31 mouse cellular contexts compared by ENCODE assay signal in genomic region chr13:53439957-53440356, GRCm38 (mm10). TPM values are rescaled to one million over a fixed set of nuclear protein-coding genes. Genes with fewer than 3 reads are reported as not detected.
"Had no signal": no experiment of that assay in that cellular context is flagged by ENCODE, and none has a peak within 500 bp of the region (broad histone marks: within the 10 kb centered on the region; RNA-seq: fewer than 3 reads in every experiment).

No protein-coding gene starts in this region.

- H3K4me3 ChIP-seq: embryonic facial prominence, embryonic 10.5 days; embryonic facial prominence, embryonic 12.5 days; embryonic facial prominence, embryonic 13.5 days; embryonic facial prominence, embryonic 15.5 days; erythroblast, embryonic 14.5 days; forebrain, embryonic 10.5 days; forebrain, embryonic 12.5 days; forebrain, embryonic 13.5 days; forebrain, embryonic 15.5 days; gastrocnemius, adult 2 months; heart, adult 2 months had no signal

- H3K4me2 ChIP-seq: embryonic facial prominence, embryonic 12.5 days; embryonic facial prominence, embryonic 13.5 days; embryonic facial prominence, embryonic 15.5 days; forebrain, embryonic 12.5 days; forebrain, embryonic 13.5 days; forebrain, embryonic 15.5 days had no signal

- DNase-seq: cerebellum, adult 2 months; cerebellum, adult 8-10 months; cerebellum, adult 9-10 months; cerebellum, adult 9-11 months; cerebellum, postnatal 10 days; cerebellum, postnatal 14 days; cerebellum, postnatal 25 days; cerebellum, postnatal 36 days; embryo, embryonic 11 days; forebrain, postnatal 0 days; gastrocnemius, adult 2 months; gastrocnemius, postnatal 10 days; gastrocnemius, postnatal 14 days; gastrocnemius, postnatal 25 days; heart, adult 18-20 months; heart, adult 2 months had no signal

- H3K36me3 ChIP-seq: embryonic facial prominence, embryonic 10.5 days; embryonic facial prominence, embryonic 12.5 days; embryonic facial prominence, embryonic 13.5 days; embryonic facial prominence, embryonic 15.5 days; forebrain, embryonic 10.5 days; forebrain, embryonic 12.5 days; forebrain, embryonic 15.5 days had no signal

- H3K27ac ChIP-seq: embryonic facial prominence, embryonic 10.5 days; embryonic facial prominence, embryonic 12.5 days; embryonic facial prominence, embryonic 13.5 days; embryonic facial prominence, embryonic 15.5 days; forebrain, embryonic 10.5 days; forebrain, embryonic 12.5 days; forebrain, embryonic 13.5 days; forebrain, embryonic 15.5 days; gastrocnemius, adult 2 months; heart, adult 2 months had no signal

- H3K9me3 ChIP-seq: embryonic facial prominence, embryonic 10.5 days; embryonic facial prominence, embryonic 12.5 days; embryonic facial prominence, embryonic 13.5 days; embryonic facial prominence, embryonic 15.5 days; forebrain, embryonic 10.5 days; forebrain, embryonic 12.5 days; forebrain, embryonic 13.5 days; forebrain, embryonic 15.5 days had no signal

- H3K4me1 ChIP-seq: embryonic facial prominence, embryonic 12.5 days; embryonic facial prominence, embryonic 15.5 days had no signal

- H3K9ac ChIP-seq: embryonic facial prominence, embryonic 12.5 days; embryonic facial prominence, embryonic 13.5 days; embryonic facial prominence, embryonic 15.5 days; forebrain, embryonic 12.5 days; forebrain, embryonic 13.5 days; forebrain, embryonic 15.5 days; forebrain, postnatal 0 days had no signal

- ATAC-seq: forebrain, embryonic 13.5 days; forebrain, embryonic 14.5 days; forebrain, embryonic 15.5 days; forebrain, embryonic 16.5 days; forebrain, postnatal 0 days had no signal

- H3K27me3 ChIP-seq: embryonic facial prominence, embryonic 12.5 days; embryonic facial prominence, embryonic 15.5 days; forebrain, embryonic 15.5 days had no signal

RNA-seq across cellular contexts. Expression of gene Msx2, which starts 32.9 kb away (rescaled TPM):
- total RNA-seq: common myeloid progenitor, adult 5-6 weeks; gastrocnemius, adult 18-20 months; gastrocnemius, adult 2 months; gastrocnemius, adult 8-10 months; granulocyte monocyte progenitor cell, adult 5-6 weeks had no signal
- polyA plus RNA-seq: erythroblast, embryonic 14.5 days had no signal
